Mouse (Mus musculus) c-Kit-positive CD71-negative TER-119-negative erythroid progenitor cells, embryonic 14.5 days (primary cell): ENCODE results near the gene Uckl1.
A peak's percentile ranks its signal among the peaks of the same experiment; 100 is the strongest.

Experiments used
- DNase-seq: peaks from one replicate; pipeline ENCODE4 v3.0.0-alpha.2; 2013; ENCODE audit warnings: low read depth

Uckl1 gene

GRCm38 (mm10) chr2:181589732-181590105 lies 5.0 kb upstream of the Uckl1 start:
- DNase-seq = no peak

GRCm38 (mm10) chr2:181589011-181589731 lies 4.5 kb upstream of the Uckl1 start:
- DNase-seq = no peak

DNA sequence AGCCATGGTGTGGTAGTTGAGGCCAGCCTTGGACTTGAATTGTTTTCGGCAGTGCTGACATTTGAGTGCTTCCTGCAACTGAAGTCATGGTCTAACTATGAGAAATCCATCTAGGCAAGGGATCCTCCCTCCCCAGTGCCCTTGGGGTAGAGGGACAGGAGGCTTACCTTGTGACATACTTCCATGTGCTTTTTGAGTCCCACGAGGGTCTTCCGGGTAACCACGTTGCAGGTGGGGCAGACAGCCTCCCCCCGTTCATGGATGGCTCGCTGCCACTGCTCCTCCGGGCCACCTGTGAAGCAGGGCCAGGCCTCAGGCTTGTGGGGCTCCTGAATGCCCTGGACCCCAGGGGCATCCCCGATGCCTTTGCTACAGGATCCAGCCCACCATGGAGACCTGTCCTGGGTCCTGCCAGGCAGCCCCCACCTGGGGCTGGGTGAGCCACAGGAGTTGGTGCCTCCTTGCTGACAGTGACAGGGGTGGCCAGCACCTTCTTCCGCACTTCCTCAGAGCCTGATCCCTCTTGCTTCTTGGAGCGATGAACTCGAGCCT lies 3.6 kb upstream of the Uckl1 start:
- DNase-seq = no peak

- DNase-seq = no peak
These were observed 3.1 kb upstream of the Uckl1 start for GRCm38 (mm10) chr2:181587796-181588195.

GRCm38 (mm10) chr2:181586124-181586523 lies 1.4 kb upstream of the Uckl1 start:
- DNase-seq = no peak

DNA sequence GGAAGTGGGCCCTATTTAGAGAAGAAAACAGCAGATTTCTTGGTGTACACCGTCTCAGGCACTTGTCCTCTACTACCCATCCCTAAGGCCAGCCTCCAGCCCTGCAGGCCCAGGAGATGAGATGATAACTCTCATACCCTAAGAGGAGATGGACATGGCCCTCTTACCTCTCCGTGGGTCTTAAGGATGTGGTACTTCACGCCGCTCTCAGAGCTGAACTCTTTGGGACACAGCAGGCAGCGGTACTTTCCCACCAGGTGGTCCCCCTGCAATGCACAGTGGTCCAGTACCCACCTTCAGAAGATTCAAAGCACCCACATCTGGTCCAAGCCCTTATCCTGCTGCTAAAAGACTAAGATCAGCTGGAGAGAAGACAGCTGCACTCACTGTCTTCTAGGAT lies 814 bp upstream of the Uckl1 start:
- DNase-seq = no peak

DNA sequence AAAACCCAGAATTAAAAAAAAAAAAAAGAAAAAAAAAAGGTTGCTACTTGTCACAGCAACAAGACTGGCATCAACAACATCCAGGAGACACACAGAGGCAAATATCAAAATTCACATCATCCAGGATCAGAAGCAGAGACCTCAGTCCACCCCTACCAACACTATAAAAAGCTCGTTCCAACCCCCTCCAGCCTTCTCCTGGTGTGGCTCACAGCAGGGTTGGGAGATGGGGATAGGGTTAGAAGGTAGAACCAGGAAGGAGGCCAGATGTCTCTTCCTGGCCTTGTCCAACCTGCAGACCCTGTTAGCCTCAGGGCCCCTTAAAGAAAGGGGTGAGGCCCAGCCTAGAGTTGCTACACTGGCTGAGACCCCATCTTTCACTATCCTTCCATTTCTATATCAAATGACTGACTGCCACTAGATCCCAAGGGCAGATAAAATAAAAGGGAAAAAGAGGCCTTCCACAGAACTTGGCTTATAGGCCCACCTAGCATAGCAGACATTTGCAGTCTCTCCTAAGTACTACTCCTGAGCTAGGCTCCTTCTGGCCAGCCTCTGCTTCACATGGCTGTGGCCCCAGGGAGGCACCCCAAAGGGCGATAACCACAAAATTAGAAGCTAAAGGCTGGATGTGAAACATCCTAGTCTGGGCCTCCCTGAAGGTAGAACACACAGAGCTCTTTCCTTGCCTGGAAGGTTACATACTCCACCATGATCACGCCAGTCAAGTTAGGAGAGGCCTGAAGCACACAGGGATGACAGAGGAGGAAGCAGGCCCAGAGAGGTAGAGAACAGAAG lies 1.0 kb downstream of the Uckl1 start:
- no peak for DNase-seq

DNA sequence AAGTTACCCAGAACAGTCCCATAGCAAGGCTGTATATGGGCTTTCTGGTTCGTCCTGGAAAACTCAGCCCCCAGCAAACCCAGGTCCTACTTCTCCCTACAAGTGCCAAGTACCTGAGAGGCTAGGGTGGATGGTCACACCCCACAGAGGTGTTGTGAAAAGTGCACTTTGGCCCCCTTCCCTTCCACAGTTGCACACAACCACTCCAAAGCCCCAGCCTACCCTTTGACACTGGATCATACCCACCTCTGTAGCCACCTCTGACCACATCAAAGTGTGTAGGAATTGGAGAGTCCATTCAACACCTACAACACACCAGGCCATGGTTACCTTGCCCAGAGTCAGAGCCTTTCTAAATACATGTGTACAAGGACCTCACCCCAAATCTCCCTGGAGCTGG lies 1.8 kb downstream of the Uckl1 start:
- no peak for DNase-seq

GRCm38 (mm10) chr2:181582358-181582757 lies 2.3 kb downstream of the Uckl1 start:
- DNase-seq = no peak

- no peak for DNase-seq
These were observed 3.1 kb downstream of the Uckl1 start for GRCm38 (mm10) chr2:181581402-181582120.

DNA sequence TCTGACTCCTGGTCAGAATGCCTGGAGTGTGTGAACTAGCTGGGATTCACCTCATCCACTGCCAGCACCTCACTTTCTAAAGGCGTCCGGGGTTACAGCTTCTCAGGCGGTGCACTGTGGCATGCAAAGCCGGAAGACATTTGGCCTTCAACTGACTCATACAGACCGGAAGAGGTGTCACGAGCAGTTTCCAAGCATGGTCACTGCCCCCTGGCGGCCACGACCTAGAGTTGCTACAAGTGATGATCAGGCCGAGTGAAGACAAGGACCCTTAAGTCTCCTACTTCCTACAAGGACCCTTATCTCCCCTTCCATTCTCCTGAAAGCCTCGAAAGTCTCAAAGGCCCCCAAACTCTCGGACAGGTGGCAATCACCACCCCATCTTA lies 3.7 kb downstream of the Uckl1 start:
- peak; percentile 89 for DNase-seq

DNA sequence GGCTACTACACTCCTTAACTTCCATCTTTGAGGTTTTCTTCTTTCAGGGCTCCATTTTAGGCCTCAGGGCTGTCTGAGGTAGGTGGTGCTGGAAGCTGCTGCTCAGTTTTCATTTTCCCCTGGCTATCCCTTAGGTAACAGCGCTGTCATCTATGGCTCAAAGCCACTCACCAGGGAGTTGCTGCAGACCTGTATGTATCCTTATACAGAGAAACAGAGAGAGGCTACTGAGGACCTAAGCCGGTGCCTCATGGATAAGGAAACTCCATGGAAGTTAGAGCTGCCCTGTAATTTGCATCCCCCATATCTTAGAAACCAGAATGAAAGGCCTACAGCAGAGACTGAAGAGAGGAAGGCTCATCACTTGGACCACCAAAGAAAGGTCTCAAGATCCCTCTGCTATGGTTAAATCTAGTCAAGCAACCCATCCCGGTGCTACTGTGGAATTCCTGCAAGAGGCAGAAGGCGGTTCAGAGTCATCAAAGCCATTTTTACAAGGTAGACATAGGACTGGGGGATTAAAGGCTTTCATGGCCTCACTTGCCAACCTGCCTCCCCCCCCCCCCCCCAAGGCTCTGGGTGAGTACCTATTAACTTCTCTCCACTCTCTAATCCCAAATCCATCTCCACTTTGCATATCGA lies 4.4 kb downstream of the Uckl1 start:
- no peak for DNase-seq

- DNase-seq = no peak
These were observed 5.0 kb downstream of the Uckl1 start for GRCm38 (mm10) chr2:181579681-181580080.

DNA sequence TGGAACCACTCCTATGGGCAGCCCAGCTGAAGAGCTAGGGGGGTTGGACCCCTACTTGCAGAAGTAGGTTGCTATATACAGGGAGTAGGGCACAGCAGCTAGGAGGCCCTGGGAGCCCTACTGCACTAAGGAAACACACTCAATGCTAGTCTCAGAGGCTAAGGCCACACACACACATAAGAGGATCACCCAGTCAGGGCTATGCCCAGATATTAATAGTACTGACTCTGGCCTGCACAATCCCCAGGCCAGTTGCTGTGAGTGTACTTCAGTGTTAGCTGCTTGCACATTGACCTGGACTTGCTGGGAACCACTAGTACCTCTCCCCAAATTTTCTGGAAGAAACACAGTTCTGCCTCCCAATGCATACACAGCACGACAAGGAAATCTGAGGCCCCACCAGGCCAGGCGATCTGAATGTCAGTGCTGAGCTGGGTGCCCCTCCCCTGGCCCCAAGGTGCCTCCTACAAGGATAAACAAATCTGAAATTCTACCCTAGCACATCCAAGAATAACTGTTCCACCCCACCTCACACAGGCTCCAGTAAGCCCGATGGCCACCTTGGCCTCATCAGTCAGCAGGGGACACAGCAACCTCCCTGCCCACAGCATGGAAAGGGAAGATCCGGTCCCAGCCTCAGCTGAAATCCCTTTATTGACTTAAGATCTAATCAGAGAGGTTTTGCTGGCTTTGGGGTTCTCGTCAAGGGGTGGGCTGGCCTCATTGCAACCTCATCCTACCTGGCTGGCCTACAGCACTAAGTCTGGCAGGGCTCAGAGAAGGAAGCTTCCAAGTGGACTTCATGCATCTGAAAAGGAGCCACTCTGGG lies 5.7 kb downstream of the Uckl1 start:
- no peak for DNase-seq

DNA sequence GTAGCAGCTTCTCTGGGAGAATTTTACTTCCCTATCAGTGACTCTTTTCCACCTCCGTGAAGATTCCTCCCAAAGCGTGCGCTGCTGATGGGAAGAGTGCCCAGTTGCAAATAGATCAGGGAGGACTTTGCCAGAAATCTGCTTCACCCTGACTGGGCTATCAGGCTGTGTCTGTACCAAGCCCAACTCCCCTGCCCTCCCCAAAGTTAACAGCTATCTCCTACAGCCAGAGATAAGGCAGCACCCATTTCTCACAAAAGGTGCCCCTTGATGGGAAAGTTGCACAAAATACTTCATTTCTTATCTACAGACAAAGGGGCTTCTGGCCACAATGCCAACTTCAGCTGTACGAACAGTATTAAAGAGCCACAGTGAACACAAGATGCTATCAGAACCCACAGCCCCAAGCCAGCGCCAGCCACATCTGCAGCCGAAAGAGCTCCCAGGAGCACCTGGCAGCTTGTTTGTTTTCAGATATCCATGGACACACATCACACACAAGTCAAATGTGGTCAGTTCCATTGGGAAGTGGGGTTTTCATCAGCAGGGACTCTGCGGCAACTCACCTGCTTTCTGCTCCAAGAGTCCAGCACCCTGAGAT lies 6.6 kb downstream of the Uckl1 start:
- DNase-seq = no peak

- DNase-seq = no peak
These were observed 7.6 kb downstream of the Uckl1 start for GRCm38 (mm10) chr2:181577126-181577525.

DNA sequence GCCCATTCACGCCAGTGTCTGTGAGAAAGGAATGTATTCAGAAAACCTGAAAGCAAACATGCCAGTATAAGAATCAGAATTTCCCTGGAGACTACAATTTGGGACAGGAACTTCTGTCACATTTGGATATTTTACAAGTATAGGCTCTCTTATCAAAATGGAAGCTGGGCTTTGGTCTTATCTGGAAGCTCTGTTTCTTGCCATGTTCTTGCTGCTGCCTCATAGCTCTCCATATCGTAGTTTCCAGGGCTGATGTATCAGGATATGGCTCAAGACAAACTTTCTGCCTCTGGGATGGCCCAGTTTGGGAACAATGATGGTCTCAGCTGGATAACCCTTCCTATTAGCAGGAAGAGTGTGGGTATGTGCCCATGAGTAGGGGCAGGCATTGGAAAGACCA lies 8.1 kb downstream of the Uckl1 start:
- DNase-seq = no peak

DNA sequence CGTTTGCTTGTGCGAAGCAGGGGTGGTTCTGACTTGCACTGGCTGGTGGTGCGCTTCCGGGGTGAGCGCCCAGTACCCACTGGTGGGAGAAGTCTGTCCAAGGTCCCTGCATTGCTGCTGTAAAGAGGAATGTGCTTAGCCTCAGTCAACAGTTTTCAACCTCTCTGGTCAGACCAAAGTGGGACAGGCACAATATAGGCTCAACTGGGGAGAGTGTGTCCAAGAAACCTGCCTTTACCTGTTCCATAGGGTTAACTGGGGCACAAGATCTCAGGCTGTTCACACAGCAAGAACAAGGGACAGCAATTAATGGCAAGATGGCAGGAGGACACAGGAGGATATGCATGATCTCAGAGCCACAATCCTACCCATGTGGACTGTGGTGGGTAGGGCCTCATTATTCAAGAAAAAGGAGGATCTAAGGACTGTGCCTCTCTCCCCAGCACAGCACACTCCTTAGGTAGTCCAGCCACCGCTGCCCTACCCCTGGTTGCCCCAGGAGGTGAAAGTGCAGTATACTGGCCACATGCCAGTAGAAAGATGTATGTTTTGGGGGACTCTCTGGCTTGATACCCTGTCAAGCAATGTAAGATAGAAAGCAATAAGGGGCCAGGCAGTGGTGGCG lies 9.7 kb downstream of the Uckl1 start:
- no peak for DNase-seq

DNA sequence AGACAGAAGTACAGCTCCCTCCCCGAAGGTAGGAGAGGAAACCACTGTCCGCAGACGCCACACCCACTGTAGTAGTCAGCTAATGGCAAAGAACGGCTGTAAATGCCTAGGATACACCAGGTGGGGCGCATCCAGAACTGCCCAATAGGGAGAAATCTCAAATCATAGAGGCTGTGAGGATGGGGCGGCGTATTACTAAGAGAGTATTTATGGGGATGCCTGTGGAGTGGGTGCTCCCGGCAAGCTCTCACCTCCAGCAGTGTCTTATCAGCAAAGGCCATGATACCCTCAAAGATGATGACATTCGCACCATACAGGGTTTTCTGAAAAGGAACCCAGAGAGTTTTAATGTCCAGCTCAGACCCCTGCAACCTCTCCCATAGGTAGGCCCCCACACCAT lies 10.7 kb downstream of the Uckl1 start:
- no peak for DNase-seq
